Mouse (Mus musculus) embryonic facial prominence, embryonic 13.5 days (tissue): Measurements from ENCODE around the gene Aqp7. TPM values are rescaled to one million over a fixed set of nuclear protein-coding genes. Genes with fewer than 3 reads are reported as not detected.

ENCODE experiments used
- ATAC-seq: fragments of 200-750 bp; cut with Nextera tagmentation; 2 replicates; pipeline ENCODE4 v1.8.0; 2017; ENCODE audit warnings: low read depth; ENCODE audit not compliant: insufficient number of reproducible peaks, insufficient read depth, low FRiP score, low TSS enrichment
- H3K27ac ChIP-seq: fragments of 300-500 bp; sonication (generic); 2 replicates; pipeline ENCODE4 v1.5.1; 2015; ENCODE audit warnings: moderate library complexity, mild to moderate bottlenecking, inconsistent platforms
- H3K27me3 ChIP-seq: fragments of 300-500 bp; sonication (generic); 2 replicates; pipeline ENCODE4 v1.6.1; 2015; ENCODE audit warnings: mild to moderate bottlenecking, inconsistent platforms
- H3K36me3 ChIP-seq: fragments of 300-500 bp; sonication (generic); 2 replicates; pipeline ENCODE4 v1.6.1; 2015; ENCODE audit warnings: mild to moderate bottlenecking, inconsistent platforms
- H3K4me1 ChIP-seq: fragments of 300-500 bp; sonication (generic); 2 replicates; pipeline ENCODE4 v1.6.1; 2015; ENCODE audit warnings: inconsistent platforms
- H3K4me2 ChIP-seq: fragments of 300-500 bp; sonication (generic); 2 replicates; pipeline ENCODE4 v1.6.1; 2015; ENCODE audit warnings: moderate library complexity, mild to moderate bottlenecking, inconsistent platforms
- H3K4me3 ChIP-seq: fragments of 300-500 bp; sonication (generic); 2 replicates; pipeline ENCODE4 v1.5.1; 2015; ENCODE audit warnings: mild to moderate bottlenecking, inconsistent platforms
- H3K9ac ChIP-seq: fragments of 300-500 bp; sonication (generic); 2 replicates; pipeline ENCODE4 v1.6.1; 2015; ENCODE audit warnings: mild to moderate bottlenecking, inconsistent platforms
- H3K9me3 ChIP-seq: fragments of 300-500 bp; sonication (generic); 2 replicates; pipeline ENCODE4 v1.6.1; 2016; ENCODE audit warnings: inconsistent platforms
- whole genome bisulfite sequencing: fragments of 180-500 bp; shearing (Covaris S2); methylation state at CpG from one replicate; pipeline ENCODE4 v1.1.7; 2015; ENCODE audit warnings: mixed read lengths; 5-methylcytosine and 5-hydroxymethylcytosine counted together
- polyA plus RNA-seq: library from polyadenylated mRNA; unstranded; fragments of >200 nt; fragmentation: Nextera tagmentation; extraction: Ambion mirVana; gene quantifications from 2 replicates; pipeline ENCODE4 v1.2.1, GENCODE M21; 2015

Gene Aqp7
- 0.10 and 0.30 TPM in 2 replicates for polyA plus RNA-seq

DNA sequence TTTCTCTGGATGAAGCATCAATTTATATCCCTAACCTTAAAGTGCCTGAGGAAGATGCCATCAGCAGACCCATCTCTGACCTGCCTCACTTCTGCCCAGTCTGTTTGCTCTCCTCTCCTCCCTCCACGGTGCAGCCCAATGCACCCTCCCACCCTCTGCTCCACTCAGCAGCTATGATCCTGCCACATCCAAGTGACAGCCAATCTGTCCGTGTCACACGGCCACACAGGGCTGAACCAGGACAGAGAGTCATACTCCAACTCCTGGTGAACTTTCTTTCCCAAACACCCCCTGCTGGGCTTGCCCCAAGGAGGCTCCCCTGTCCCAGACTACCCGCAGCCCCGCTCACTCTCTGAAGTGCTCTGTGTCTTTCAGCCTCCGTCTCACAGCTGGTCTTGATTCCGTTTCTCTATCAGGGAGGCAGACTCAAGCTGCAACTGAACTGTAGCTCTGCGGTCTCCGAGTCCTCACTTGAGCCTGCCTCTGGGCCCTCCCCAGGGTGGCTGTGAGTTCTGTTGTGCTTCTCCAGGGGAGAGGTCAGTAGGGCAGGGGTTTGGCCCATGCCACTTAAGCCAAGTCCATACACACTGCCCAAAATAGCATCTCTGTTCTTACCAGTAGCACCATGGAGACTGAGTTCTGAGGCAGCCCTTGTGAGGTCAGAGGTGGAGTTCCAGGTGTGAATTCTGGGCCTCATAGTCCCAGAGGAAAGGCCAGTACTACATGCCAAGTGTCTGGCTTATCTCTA, at the start of gene Aqp7:
Aqp7 (minus strand) TSS at position 616 of the 748 bp plus-strand sequence.
- H3K27me3 ChIP-seq = no peaks in the 10 kb centered on the region
- H3K4me3 ChIP-seq = no peak within 1 kb of the TSS
- H3K4me2 ChIP-seq = peak within 1 kb of the TSS; percentile 5; the same call in 1 of the 2 replicates
- H3K9ac ChIP-seq = peak within 1 kb of the TSS; percentile 51
- H3K4me1 ChIP-seq = peaks cover 12% of the 10 kb centered on the region
- H3K36me3 ChIP-seq = no peaks in the 10 kb centered on the region
- ATAC-seq = 0 out of 2 replicates have a peak, but pooled peaks have one; percentile 9
- 13% methylated on average over 9 of the region's 9 CpGs for WGBS
- H3K27ac ChIP-seq = peak within 1 kb of the TSS; percentile 18; the same call in 1 of the 2 replicates
- no peaks in the 10 kb centered on the region for H3K9me3 ChIP-seq

DNA sequence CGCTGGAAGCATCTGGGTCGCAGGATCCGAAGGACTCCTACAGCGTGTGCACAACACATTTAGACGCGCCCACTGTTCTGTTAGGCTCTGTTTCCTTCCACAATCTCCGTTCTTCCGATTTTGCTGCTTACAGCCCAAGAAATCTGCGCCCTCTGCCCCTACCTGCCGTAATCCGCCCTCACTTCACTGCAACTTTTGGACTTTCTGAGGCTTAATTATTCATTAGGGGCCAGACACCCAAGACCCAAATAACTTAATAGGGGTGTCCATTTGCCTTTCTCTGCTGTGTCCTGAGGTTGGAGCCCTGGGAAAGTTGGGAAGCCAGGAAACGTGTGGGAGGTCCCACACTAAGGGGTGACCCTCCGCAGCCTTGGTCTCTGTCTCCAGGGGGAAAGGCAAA, 49.4 kb upstream of the Aqp7 start:
- Histone ChIP-seq H3K36me3 (no peaks in the 10 kb centered on the region), H3K4me2 (peak overlapping the region; percentile 94), H3K27ac (no peak overlapping the region), H3K9ac (no peak overlapping the region), H3K27me3 (peaks cover 34% of the 10 kb centered on the region), H3K4me1 (peaks cover 26% of the 10 kb centered on the region), H3K9me3 (no peaks in the 10 kb centered on the region), H3K4me3 (peak overlapping the region; percentile 49)
- WGBS = 28% methylated on average over 13 of the region's 13 CpGs
- ATAC-seq = no peak

DNA sequence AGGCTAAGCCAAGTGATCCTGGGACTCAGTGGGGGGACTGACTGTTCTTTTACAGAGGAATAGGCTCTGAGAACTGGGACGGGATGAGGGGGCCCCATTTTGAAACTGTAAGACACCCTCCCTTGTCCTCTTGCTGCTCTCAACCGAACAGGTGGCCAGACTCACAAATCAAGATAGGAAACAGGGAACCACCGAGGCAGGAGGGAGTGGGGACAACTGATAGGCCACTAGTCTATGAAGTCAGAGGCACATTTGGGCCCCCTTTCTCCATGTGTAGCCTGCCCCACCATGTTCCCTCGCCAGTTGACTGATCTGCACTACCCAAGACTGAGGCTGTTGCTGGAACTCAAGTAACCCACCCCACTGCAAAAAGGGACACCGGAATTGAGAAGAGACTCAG, 48.9 kb upstream of the Aqp7 start:
- H3K27ac ChIP-seq = no peak overlapping the region
- 62% methylated on average over 5 of the region's 5 CpGs for WGBS
- H3K9ac ChIP-seq = no peak overlapping the region; the same call in 1 of the 2 replicates
- peak overlapping the region; percentile 49; the same call in 1 of the 2 replicates for H3K4me3 ChIP-seq
- ATAC-seq = no peak
- no peaks in the 10 kb centered on the region for H3K9me3 ChIP-seq
- H3K4me1 ChIP-seq = peaks cover 27% of the 10 kb centered on the region
- peak overlapping the region; percentile 94 for H3K4me2 ChIP-seq
- H3K36me3 ChIP-seq = no peaks in the 10 kb centered on the region
- peaks cover 34% of the 10 kb centered on the region for H3K27me3 ChIP-seq

DNA sequence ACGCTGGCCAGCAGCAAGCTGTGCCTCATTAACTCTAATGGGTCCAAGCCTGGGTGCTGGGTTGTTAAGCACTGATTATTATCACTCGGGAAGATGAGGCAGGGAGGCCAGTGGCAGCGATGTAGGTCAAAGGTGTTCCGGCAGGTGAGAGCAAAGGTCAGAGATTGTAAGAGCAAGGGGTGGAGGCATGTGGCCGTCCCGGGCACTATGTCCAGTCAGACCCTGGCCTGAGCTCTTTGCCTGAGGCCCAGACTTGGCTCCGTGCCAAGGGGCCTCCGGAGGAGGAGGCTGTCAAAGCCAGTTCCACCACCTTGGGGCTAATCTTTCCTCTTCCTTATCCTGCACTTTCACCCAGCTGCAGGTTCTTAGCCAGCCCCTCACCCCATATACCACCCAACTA, 48.2 kb upstream of the Aqp7 start:
- Histone ChIP-seq H3K4me1 (peaks cover 34% of the 10 kb centered on the region), H3K27ac (no peak overlapping the region), H3K9me3 (no peaks in the 10 kb centered on the region), H3K9ac (peak overlapping the region; percentile 44; the same call in 1 of the 2 replicates), H3K4me3 (0 out of 2 replicates have a peak overlapping the region, but pooled peaks have one; percentile 7), H3K4me2 (peak overlapping the region; percentile 94), H3K36me3 (no peaks in the 10 kb centered on the region), H3K27me3 (peaks cover 34% of the 10 kb centered on the region)
- ATAC-seq = no peak
- 45% methylated on average over 8 of the region's 8 CpGs for WGBS

DNA sequence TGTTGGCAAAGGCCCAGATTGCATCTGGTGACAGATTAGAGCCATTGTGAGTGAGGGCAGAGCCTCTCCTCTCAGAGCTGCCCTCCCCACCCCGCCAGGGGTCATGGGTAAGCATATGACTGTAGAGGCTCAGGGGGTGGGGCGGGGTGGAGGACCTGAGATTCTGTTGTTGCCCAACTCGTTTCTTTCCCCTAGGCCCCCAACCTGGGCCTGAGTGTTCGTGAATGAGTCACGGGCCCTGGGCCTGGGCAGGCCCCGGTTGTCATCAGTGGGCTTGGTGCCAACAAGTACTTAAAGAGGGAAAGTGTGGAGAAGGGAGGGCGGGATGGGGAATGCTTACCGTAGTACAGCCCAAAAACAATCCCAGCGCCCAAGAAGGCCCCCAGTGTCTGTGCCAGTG, 46.4 kb upstream of the Aqp7 start:
- ATAC-seq = no peak
- H3K9ac ChIP-seq = no peak overlapping the region
- 76% methylated on average over 9 of the region's 9 CpGs for WGBS
- no peaks in the 10 kb centered on the region for H3K9me3 ChIP-seq
- no peak overlapping the region for H3K4me3 ChIP-seq
- peaks cover 34% of the 10 kb centered on the region for H3K27me3 ChIP-seq
- peaks cover 38% of the 10 kb centered on the region for H3K4me1 ChIP-seq
- no peak overlapping the region for H3K27ac ChIP-seq
- H3K4me2 ChIP-seq = no peak overlapping the region
- H3K36me3 ChIP-seq = no peaks in the 10 kb centered on the region

DNA sequence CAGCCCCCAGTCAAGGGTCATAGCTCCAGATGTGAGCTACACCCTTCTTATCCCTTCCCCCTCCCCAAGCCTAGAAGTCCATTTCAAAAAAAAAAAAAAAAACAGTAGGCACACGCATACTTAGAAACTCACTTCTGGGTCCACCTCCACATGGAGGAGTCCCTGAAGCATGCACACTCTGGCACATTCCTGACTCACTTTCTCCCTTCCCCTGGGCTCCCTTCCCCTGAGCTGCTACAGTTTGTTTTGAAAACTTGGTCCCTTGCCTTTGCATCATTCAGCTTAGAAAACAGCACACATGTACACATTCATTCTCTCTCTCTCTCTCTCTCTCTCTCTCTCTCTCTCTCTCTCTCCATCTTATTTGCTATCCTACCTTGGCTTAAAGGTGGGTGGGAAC, 45.0 kb upstream of the Aqp7 start:
- WGBS = 57% methylated on average over 1 of the region's 1 CpGs
- Histone ChIP-seq H3K36me3 (no peaks in the 10 kb centered on the region), H3K27ac (no peak overlapping the region), H3K4me2 (no peak overlapping the region), H3K4me3 (no peak overlapping the region), H3K4me1 (peaks cover 29% of the 10 kb centered on the region), H3K27me3 (peaks cover 23% of the 10 kb centered on the region), H3K9ac (no peak overlapping the region), H3K9me3 (no peaks in the 10 kb centered on the region)
- ATAC-seq = no peak

DNA sequence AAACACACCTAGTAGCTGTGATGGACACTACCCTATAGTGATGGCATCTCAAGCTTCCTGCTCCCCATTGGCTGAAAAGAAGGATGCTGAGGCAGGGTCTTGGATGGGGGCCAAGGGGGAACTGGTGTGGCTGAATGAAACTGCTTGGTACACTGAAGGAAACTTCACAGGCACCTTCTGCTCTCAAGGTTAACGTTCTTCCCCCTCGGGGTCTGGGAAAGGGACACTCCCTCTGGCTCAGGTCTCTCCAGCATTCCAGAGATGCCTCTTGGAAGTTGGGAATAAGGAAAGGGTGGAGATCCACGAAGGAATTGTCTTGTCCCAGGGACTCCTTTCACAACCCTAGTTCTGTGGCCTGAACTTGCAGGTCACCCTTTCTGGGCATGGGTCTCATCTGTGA, 43.5 kb upstream of the Aqp7 start:
- H3K36me3 ChIP-seq = no peaks in the 10 kb centered on the region
- WGBS = 35% methylated on average over 3 of the region's 3 CpGs
- H3K4me2 ChIP-seq = no peak overlapping the region
- no peak overlapping the region for H3K27ac ChIP-seq
- H3K9me3 ChIP-seq = no peaks in the 10 kb centered on the region
- H3K9ac ChIP-seq = no peak overlapping the region
- peaks cover 20% of the 10 kb centered on the region for H3K4me1 ChIP-seq
- peaks cover 7% of the 10 kb centered on the region for H3K27me3 ChIP-seq
- ATAC-seq = no peak
- H3K4me3 ChIP-seq = no peak overlapping the region

DNA sequence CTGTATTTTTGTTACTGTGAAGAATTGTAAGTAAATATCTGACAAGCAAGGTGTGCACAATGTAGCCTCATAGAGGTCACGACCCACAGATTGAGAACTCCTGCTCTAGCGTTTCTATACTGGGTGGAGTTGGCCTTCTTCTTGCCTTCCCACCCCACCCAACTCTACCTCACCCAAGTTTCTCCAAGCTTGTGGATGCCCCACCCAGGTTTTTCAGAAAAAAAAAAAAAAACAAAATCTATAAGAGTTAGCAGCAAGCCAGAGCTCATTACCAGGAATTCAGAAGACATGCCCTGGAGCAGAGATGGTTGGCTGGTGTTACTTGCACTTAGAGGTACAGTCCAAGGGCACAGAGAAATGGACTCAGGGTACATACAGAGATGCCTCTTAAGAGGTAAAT, 41.8 kb upstream of the Aqp7 start:
- Histone ChIP-seq H3K9me3 (no peaks in the 10 kb centered on the region), H3K36me3 (no peaks in the 10 kb centered on the region), H3K27me3 (no peaks in the 10 kb centered on the region), H3K4me3 (no peak overlapping the region), H3K4me1 (peaks cover 12% of the 10 kb centered on the region), H3K9ac (no peak overlapping the region), H3K4me2 (no peak overlapping the region), H3K27ac (0 out of 2 replicates have a peak overlapping the region, but pooled peaks have one; percentile 68)
- ATAC-seq = no peak
- 56% methylated on average over 2 of the region's 2 CpGs for WGBS

DNA sequence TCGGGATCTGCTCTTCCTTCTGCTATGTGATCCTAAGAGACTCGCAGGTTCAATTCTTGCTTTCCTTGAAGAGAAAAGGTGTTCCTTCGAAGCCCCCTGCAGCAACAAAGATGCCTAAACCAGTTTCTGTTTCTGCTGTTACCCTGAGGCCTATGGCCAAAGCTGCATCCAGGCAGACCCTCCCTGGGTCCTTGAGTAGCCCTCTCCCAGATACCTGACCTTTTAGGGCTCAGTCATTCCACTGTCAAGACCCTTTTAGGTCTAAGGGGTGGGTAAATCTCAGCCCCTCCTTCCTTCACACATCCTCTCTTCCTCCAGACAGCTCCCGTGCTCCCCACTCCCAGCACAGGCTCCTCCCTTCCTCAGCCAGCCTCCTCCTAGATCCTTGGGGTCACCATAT, 41.2 kb upstream of the Aqp7 start:
- no peaks in the 10 kb centered on the region for H3K27me3 ChIP-seq
- H3K9ac ChIP-seq = no peak overlapping the region
- no peak overlapping the region for H3K27ac ChIP-seq
- peaks cover 12% of the 10 kb centered on the region for H3K4me1 ChIP-seq
- no peak overlapping the region for H3K4me3 ChIP-seq
- H3K9me3 ChIP-seq = no peaks in the 10 kb centered on the region
- no peaks in the 10 kb centered on the region for H3K36me3 ChIP-seq
- H3K4me2 ChIP-seq = no peak overlapping the region
- no peak for ATAC-seq
- 76% methylated on average over 4 of the region's 4 CpGs for WGBS

DNA sequence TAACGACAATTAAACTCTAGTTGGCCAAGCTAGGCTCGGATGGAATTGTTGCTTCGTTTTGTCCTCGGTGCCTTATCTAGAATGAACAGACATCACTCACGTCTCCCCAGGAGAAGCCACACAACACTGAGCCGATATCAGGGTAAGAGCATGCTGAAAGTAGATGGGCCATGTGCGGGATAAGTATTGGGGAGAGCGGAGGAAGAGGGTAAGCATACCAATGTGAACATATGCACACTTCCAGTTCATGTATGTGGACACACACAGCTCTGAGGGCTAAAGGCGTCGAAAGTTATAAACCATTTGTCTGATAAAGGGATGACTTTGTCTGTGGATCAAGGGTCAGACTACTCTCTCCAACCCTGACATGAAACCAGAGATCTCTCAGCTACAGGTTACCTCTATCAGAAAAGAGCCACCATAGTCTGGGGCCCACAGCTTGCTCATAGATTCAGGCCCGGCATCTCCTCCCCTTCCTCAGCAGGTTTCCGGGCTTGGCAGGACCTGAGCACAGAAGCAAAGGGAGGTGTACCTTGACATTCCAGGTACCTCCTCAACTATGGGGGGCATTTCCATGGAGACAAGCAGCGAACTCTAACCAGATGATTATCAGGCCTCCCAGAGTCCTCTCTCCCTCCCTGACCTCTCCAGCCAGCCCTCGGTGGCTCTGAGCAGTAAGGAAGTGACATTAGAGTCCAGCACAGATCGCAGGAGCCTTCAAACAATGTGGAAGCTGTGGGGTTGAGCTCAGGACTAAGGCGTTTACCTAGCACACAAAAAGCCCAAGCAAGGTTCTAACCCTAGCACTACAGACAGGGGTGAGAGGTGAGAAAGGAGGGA, 39.7 kb upstream of the Aqp7 start:
- Histone ChIP-seq H3K4me1 (peaks cover 12% of the 10 kb centered on the region), H3K4me2 (no peak overlapping the region), H3K4me3 (no peak overlapping the region), H3K27me3 (no peaks in the 10 kb centered on the region), H3K27ac (no peak overlapping the region), H3K36me3 (no peaks in the 10 kb centered on the region), H3K9ac (no peak overlapping the region), H3K9me3 (no peaks in the 10 kb centered on the region)
- WGBS = 86% methylated on average over 16 of the region's 16 CpGs
- ATAC-seq = no peak

DNA sequence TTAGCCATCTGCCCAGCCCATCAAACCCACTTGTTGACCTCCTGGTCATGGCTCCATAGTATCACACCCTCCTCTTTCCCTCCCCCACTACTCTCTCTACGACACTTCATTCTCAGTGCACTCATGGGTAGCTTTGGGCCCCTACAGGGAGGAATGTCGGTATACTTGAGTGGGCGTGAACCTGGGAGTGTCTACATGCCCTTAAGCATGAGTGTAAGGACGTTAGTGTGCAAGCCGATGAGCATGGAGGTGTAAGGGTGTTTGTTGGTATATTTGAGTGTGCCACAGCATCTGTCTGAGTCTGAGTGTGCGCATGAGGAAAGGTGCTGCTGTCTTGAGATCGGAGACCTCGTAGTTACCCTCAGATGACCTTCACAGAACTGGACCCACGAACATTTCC, 39.0 kb upstream of the Aqp7 start:
- WGBS = 75% methylated on average over 9 of the region's 9 CpGs
- H3K4me3 ChIP-seq = no peak overlapping the region
- no peaks in the 10 kb centered on the region for H3K27me3 ChIP-seq
- no peak overlapping the region for H3K9ac ChIP-seq
- H3K9me3 ChIP-seq = no peaks in the 10 kb centered on the region
- no peak for ATAC-seq
- H3K4me1 ChIP-seq = peaks cover 12% of the 10 kb centered on the region
- no peak overlapping the region for H3K4me2 ChIP-seq
- no peaks in the 10 kb centered on the region for H3K36me3 ChIP-seq
- H3K27ac ChIP-seq = no peak overlapping the region
